Mouse (Mus musculus): ENCODE data around the gene Olfr718-ps1. TPM values are rescaled to one million over a fixed set of nuclear protein-coding genes. Genes with fewer than 3 reads are reported as not detected.
A peak's percentile ranks its signal among the peaks of the same experiment; 100 is the strongest.
"Not testable (repeated sequence)": the region's sequence is repeated elsewhere in the genome, so short reads cannot be mapped to it uniquely, and the experiment has no call there.

Gene Olfr718-ps1
- polyA plus RNA-seq (2016; fragmentation: Nextera tagmentation; extraction: Ambion mirVana): not detected in 2 replicates

DNA sequence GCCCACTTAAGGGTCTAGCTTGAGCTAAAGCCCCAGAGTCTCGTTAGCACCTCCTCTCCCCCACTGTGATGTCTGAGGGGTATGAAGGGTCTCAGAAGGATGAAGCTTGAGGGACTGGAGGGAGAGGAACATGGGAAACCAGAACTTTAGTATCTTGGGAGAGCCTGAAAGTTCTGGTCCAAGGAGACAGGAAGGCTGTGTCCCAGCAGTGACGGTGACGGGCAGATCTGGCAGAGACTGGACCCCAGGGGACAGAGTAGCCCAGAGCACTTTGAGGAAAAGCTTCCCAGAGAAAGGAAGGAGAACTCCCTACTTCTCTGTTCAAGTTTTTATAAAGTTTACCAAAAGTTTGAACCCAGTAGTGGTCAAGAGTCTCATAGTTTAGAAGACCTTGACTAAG, at the start of gene Olfr718-ps1:
Gene Olfr718-ps1, minus strand, starts transcription at position 101 of the 400 bp plus-strand sequence.
- no peaks in the 10 kb centered on the region for H3K4me1 ChIP-seq (replicated peaks)
- H3K4me3 ChIP-seq: no peak within 1 kb of the TSS
- H3K36me3 ChIP-seq: no peaks in the 10 kb centered on the region
- H3K27ac ChIP-seq (ENCODE audit: poor library complexity, severe bottlenecking): no peak within 1 kb of the TSS
- H3K9me3 ChIP-seq (replicated peaks): peaks cover 24% of the 10 kb centered on the region
- H3K4me2 ChIP-seq: no peak within 1 kb of the TSS
- ATAC-seq (ENCODE audit: insufficient number of reproducible peaks, low FRiP score): no peak
- WGBS: 65% methylated on average over 3 of the region's 3 CpGs
- H3K27me3 ChIP-seq (replicated peaks): no peaks in the 10 kb centered on the region; the same call in 1 of the 2 replicates
- no peak within 1 kb of the TSS for H3K9ac ChIP-seq

- H3K9ac ChIP-seq: no peak overlapping the region
- H3K27ac ChIP-seq (ENCODE audit: poor library complexity, severe bottlenecking): no peak overlapping the region
- WGBS: 83% methylated on average over 4 of the region's 4 CpGs
- peaks cover 12% of the 10 kb centered on the region; the same call in 1 of the 2 replicates for H3K27me3 ChIP-seq (replicated peaks)
- no peaks in the 10 kb centered on the region for H3K4me1 ChIP-seq (replicated peaks)
- H3K4me3 ChIP-seq: no peak overlapping the region
- H3K9me3 ChIP-seq (replicated peaks): no peaks in the 10 kb centered on the region
- no peak for ATAC-seq (ENCODE audit: insufficient number of reproducible peaks, low FRiP score)
- H3K36me3 ChIP-seq: no peaks in the 10 kb centered on the region
- H3K4me2 ChIP-seq: no peak overlapping the region
These were observed 49.1 kb upstream of the Olfr718-ps1 start for GRCm38 (mm10) chr5:143196506-143196905.

GRCm38 (mm10) chr5:143195166-143195565, 47.8 kb upstream of the Olfr718-ps1 start:
- peaks cover 12% of the 10 kb centered on the region; the same call in 1 of the 2 replicates for H3K27me3 ChIP-seq (replicated peaks)
- H3K4me1 ChIP-seq (replicated peaks): no peaks in the 10 kb centered on the region
- no peak for ATAC-seq (ENCODE audit: insufficient number of reproducible peaks, low FRiP score)
- no peaks in the 10 kb centered on the region for H3K36me3 ChIP-seq
- 65% methylated on average over 2 of the region's 2 CpGs for WGBS
- H3K9ac ChIP-seq: no peak overlapping the region
- H3K27ac ChIP-seq (ENCODE audit: poor library complexity, severe bottlenecking): no peak overlapping the region
- no peak overlapping the region for H3K4me3 ChIP-seq
- H3K9me3 ChIP-seq (replicated peaks): no peaks in the 10 kb centered on the region
- H3K4me2 ChIP-seq: no peak overlapping the region

DNA sequence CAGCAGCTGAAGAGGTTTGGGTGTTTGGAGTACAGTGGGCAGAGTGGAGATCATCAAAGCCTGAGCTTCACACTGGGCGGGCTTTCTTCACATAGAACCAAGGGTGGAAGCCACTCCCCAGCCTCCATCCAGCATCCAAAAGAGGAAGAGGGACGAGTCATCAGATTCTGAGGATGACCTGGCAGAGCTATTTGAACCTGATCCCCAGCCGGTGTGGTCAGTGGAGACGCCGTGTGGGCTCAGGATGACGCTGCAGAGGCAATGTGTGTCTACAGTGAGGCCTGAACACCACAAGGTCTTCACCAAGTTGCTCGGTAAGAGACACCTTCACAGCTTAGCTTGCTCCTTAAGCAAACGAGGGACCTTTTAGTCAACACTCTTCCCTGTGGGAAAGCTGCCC, 47.4 kb upstream of the Olfr718-ps1 start:
- not testable (repeated sequence) for H3K4me2 ChIP-seq; ATAC-seq (ENCODE audit: insufficient number of reproducible peaks, low FRiP score); H3K9me3 ChIP-seq (replicated peaks); H3K36me3 ChIP-seq; H3K4me3 ChIP-seq; H3K4me1 ChIP-seq (replicated peaks); H3K27ac ChIP-seq (ENCODE audit: poor library complexity, severe bottlenecking); H3K9ac ChIP-seq
- WGBS: 58% methylated on average over 8 of the region's 8 CpGs
- peaks cover 12% of the 10 kb centered on the region; the same call in 1 of the 2 replicates for H3K27me3 ChIP-seq (replicated peaks)

DNA sequence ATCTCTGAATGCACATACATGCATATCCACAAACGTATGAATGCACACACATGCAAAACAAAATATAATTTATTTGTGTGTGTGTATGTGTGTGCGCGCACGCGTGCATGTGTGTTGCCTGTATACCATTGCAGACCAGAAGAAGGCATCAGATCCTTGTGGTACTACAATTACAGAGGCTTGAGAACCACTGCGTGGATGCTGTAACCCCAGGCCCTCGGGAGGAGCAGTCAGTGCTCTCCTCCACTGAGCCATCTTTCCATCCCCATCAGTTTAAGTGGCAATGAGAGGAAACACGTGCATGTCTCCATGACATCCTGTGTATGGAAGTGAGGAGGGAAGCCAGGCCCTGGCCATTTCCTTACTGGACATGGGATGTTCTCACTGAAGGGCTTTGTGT, 45.4 kb upstream of the Olfr718-ps1 start:
- Histone ChIP-seq H3K4me2 (no peak overlapping the region), H3K4me1 (replicated peaks) (no peaks in the 10 kb centered on the region), H3K27me3 (replicated peaks) (peaks cover 12% of the 10 kb centered on the region; the same call in 1 of the 2 replicates), H3K27ac (ENCODE audit: poor library complexity, severe bottlenecking) (no peak overlapping the region), H3K9me3 (replicated peaks) (no peaks in the 10 kb centered on the region), H3K4me3 (no peak overlapping the region), H3K9ac (no peak overlapping the region), H3K36me3 (no peaks in the 10 kb centered on the region)
- no peak for ATAC-seq (ENCODE audit: insufficient number of reproducible peaks, low FRiP score)
- 75% methylated on average over 8 of the region's 8 CpGs for WGBS

DNA sequence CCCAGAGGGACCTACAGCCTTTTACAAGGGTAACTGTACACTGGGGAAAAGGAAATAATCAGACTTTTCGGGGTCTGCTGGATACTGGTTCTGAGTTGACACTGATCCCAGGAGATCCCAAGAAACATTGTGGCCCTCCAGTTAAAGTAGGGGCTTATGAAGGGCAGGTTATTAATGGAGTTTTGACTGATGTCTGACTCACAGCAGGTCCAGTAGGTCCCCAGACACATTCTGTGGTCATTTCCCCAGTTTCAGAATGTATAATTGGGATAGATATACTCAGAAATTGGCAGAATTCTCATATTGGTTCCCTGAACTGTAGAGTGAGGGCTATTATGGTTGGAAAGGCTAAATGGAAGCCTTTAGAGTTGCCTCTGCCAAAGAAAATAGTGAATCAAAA, 40.6 kb upstream of the Olfr718-ps1 start:
- not testable (repeated sequence) for ATAC-seq (ENCODE audit: insufficient number of reproducible peaks, low FRiP score); H3K27ac ChIP-seq (ENCODE audit: poor library complexity, severe bottlenecking); H3K9ac ChIP-seq; H3K27me3 ChIP-seq (replicated peaks); H3K36me3 ChIP-seq; H3K4me3 ChIP-seq; H3K9me3 ChIP-seq (replicated peaks); H3K4me1 ChIP-seq (replicated peaks); H3K4me2 ChIP-seq
- 67% methylated on average over 1 of the region's 1 CpGs for WGBS

- Histone ChIP-seq H3K27ac (ENCODE audit: poor library complexity, severe bottlenecking) (peak within 1 kb of the TSS; percentile 79), H3K36me3 (peaks cover 37% of the 10 kb centered on the region), H3K9me3 (replicated peaks) (peaks cover 10% of the 10 kb centered on the region), H3K27me3 (replicated peaks) (no peaks in the 10 kb centered on the region), H3K4me2 (peak within 1 kb of the TSS; percentile 91), H3K9ac (peak within 1 kb of the TSS; percentile 96), H3K4me3 (peak within 1 kb of the TSS; percentile 84), H3K4me1 (replicated peaks) (peaks cover 17% of the 10 kb centered on the region)
- peak; percentile 93 for ATAC-seq (ENCODE audit: insufficient number of reproducible peaks, low FRiP score)
- WGBS: under 1% methylated on average over 58 of the region's 58 CpGs
These were observed 33.1 kb upstream of the Olfr718-ps1 start, which contains the start of the genes Rbak and Spdye4b for GRCm38 (mm10) chr5:143180255-143181076. TSS of gene Rbak (minus strand) at chr5:143180775. TSS of gene Spdye4b (plus strand) at chr5:143181017.

DNA sequence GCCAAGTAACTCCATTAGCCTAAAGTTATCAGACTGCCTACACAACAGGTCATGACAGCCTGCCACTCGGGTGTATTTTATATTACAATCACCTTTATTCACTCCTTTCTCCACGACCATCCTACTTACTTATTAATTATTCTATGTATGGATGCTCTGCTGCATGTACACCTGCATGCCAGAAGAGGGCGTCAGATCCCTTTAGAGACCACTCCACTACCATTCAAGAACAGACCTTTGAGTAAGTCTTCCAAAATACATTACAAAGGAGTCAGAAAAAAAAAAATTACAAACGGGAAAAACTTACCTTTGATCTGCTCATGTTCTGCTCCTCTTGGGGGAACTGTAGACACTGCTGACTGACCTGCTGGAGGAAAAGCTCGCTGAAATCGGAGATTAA, 31.8 kb upstream of the Olfr718-ps1 start:
- Histone ChIP-seq H3K4me1 (replicated peaks) (peaks cover 17% of the 10 kb centered on the region), H3K27me3 (replicated peaks) (no peaks in the 10 kb centered on the region), H3K4me2 (peak overlapping the region; percentile 91), H3K27ac (ENCODE audit: poor library complexity, severe bottlenecking) (no peak overlapping the region), H3K4me3 (0 out of 2 replicates have a peak overlapping the region, but pooled peaks have one; percentile 84), H3K9ac (no peak overlapping the region), H3K9me3 (replicated peaks) (peaks cover 12% of the 10 kb centered on the region), H3K36me3 (peaks cover 50% of the 10 kb centered on the region)
- 31% methylated on average over 6 of the region's 6 CpGs for WGBS
- ATAC-seq (ENCODE audit: insufficient number of reproducible peaks, low FRiP score): no peak

GRCm38 (mm10) chr5:143177541-143178200, 30.3 kb upstream of the Olfr718-ps1 start:
- WGBS: 85% methylated on average over 3 of the region's 3 CpGs
- no peak for ATAC-seq (ENCODE audit: insufficient number of reproducible peaks, low FRiP score)
- Histone ChIP-seq H3K9ac (no peak overlapping the region), H3K4me2 (no peak overlapping the region), H3K27me3 (replicated peaks) (no peaks in the 10 kb centered on the region), H3K4me1 (replicated peaks) (peaks cover 17% of the 10 kb centered on the region), H3K27ac (ENCODE audit: poor library complexity, severe bottlenecking) (peak overlapping the region; percentile 44; the same call in 1 of the 2 replicates), H3K9me3 (replicated peaks) (peaks cover 23% of the 10 kb centered on the region), H3K4me3 (no peak overlapping the region), H3K36me3 (peaks cover 65% of the 10 kb centered on the region)

- no peak overlapping the region for H3K4me2 ChIP-seq
- H3K27ac ChIP-seq (ENCODE audit: poor library complexity, severe bottlenecking): no peak overlapping the region
- H3K36me3 ChIP-seq: peaks cover 81% of the 10 kb centered on the region
- peaks cover 23% of the 10 kb centered on the region for H3K9me3 ChIP-seq (replicated peaks)
- H3K27me3 ChIP-seq (replicated peaks): no peaks in the 10 kb centered on the region
- ATAC-seq (ENCODE audit: insufficient number of reproducible peaks, low FRiP score): no peak
- WGBS: 91% methylated on average over 4 of the region's 4 CpGs
- H3K4me1 ChIP-seq (replicated peaks): peaks cover 17% of the 10 kb centered on the region
- no peak overlapping the region for H3K4me3 ChIP-seq
- no peak overlapping the region for H3K9ac ChIP-seq
These were observed 28.6 kb upstream of the Olfr718-ps1 start for GRCm38 (mm10) chr5:143175970-143176369.

DNA sequence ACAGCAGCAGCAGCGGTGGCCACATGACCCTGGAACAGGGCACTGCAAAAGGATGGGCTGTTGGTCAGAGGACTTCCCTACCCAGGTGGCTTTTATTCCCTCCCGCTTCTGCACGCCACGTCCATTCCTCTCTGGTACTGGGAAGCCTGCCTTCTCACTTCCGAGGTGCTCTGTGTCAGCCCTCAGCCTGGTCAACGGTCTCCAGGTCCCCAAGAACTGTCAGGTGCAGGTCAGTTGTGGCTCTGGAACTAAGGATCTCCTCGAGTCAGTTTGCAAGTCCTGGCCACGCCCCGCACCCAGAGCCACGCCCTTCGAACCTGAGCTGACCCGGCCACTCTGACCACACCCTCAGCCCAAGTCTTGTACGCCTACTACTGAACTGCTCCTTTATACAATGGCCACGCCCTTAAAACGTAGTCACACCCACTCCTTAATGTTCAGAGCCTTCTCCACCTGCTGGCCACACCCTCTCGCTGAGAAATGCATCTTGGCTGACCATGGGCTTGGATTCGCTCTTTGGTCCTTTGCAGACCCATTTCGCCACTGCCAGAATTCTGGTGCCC, 18.2 kb upstream of the Olfr718-ps1 start:
- Histone ChIP-seq H3K27me3 (replicated peaks) (0 out of 2 replicates have a peak, but pooled peaks cover 3% of the 10 kb centered on the region), H3K27ac (ENCODE audit: poor library complexity, severe bottlenecking) (no peak overlapping the region), H3K4me3 (0 out of 2 replicates have a peak overlapping the region, but pooled peaks have one; percentile 4), H3K9me3 (replicated peaks) (0 out of 2 replicates have a peak, but pooled peaks cover 5% of the 10 kb centered on the region), H3K36me3 (no peaks in the 10 kb centered on the region), H3K4me2 (peak overlapping the region; percentile 52), H3K4me1 (replicated peaks) (peaks cover 8% of the 10 kb centered on the region), H3K9ac (no peak overlapping the region)
- ATAC-seq (ENCODE audit: insufficient number of reproducible peaks, low FRiP score): peak; percentile 86
- 12% methylated on average over 18 of the region's 18 CpGs for WGBS
